Mouse (Mus musculus): ENCODE results near the gene Tubg1.
"Not testable (repeated sequence)": the region's sequence is repeated elsewhere in the genome, so short reads cannot be mapped to it uniquely, and the experiment has no call there.

The Tubg1 gene

DNA sequence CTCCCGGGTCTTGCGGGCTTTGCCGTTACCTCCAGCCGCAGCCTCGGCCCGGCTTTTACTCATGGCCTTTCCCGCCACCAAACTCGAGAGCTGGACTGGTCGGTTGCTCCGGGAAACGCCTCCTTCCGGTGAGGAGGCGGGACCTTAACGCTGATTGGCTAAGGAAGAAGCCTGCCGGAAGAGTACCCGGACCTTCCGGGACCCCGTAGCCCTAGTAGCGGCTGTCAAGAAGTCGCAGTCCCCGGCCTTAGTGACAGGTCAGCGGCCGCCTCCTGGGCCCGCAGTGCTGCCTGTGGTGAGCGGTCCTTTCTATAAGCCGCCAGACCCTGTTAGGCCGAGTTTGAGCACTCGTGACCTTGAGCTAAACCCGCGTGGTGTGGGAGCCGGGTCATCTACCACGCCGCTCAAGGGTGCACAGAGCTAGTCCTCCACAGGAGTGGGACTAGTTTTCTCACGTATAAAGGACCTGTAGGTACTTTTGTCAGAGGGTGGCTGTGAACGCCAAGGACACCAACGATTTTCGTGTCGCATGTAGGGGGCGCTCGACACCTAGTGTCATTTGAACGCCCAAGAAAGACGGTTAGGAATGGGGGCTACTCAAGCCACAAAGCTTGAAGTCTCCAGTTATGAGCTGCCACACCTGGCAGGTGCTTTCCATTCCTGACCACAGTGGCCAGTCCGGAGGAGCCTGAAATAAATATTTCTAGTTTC is 24.3 kb upstream of the Tubg1 start, which contains the start of gene Psmc3ip:
TSS of gene Psmc3ip (minus strand) at position 123 of the 711 bp plus-strand sequence.
- peak; percentile 97 for ATAC-seq (ENCODE audit: insufficient number of reproducible peaks, low FRiP score, low TSS enrichment)

GRCm38 (mm10) chr11:101098231-101098630 is 21.5 kb upstream of the Tubg1 start:
- ATAC-seq (ENCODE audit: insufficient number of reproducible peaks, low FRiP score, low TSS enrichment): no peak

GRCm38 (mm10) chr11:101103011-101103410 is 16.7 kb upstream of the Tubg1 start:
- no peak for ATAC-seq (ENCODE audit: insufficient number of reproducible peaks, low FRiP score, low TSS enrichment)

DNA sequence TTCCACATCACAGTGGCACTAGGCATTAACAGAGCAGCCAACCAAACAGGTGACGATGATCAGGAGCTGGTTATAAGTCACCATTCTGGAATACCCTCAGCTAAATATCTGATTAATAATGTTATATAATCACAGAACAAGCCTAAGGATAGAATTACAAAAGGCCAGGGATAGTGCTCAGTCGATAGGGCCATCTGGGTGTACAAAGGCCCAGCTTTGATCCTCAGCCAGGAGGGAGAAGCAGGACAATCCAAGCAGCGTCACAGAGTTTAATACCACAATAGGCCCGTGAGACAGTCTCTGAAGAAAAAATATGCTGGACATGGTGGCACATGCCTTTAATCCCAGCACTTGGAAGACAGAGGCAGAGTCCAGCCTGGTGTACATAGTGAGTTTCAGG is 10.4 kb upstream of the Tubg1 start:
- ATAC-seq (ENCODE audit: insufficient number of reproducible peaks, low FRiP score, low TSS enrichment): no peak

DNA sequence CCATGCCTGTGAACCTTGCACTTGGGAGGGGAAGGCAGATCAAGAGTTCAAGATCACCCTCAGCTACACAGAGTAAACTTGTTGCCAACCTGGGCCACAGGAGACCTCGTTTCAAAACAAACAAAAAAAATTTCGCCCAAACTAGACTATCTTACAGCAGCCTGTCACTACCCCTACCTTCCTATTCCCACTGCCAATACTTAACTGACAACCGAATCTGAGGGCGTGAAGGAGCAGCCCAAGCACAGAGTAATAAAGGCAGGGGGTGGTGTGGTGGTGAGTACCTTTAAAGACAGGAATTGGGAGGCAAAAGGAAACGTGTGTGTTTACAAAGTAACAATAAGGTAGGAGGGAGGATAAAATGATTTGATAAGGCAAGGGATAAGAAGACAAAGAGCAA is 9.0 kb upstream of the Tubg1 start:
- ATAC-seq (ENCODE audit: insufficient number of reproducible peaks, low FRiP score, low TSS enrichment): no peak

- no peak for ATAC-seq (ENCODE audit: insufficient number of reproducible peaks, low FRiP score, low TSS enrichment)
Measured at GRCm38 (mm10) chr11:101111178-101111577, 8.6 kb upstream of the Tubg1 start.

DNA sequence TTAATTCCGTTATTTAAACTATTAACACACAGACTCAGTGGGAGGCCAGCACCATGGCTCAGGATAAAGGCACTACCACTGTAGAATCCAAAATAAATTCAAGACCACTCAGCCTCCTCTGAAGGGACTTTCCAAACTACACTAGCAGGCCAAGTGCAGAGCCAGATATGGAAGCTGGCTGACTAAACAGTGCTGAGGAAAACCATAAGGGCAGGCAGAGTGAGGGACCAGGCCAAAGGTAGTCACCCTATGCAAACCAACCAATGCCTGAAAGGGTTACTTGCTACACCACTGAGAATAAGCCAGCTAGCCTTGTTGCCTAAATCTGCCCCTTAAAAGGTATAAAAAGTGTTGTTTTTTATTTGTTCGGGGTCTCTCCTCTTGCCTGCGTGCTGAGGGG is 7.6 kb upstream of the Tubg1 start:
- ATAC-seq (ENCODE audit: insufficient number of reproducible peaks, low FRiP score, low TSS enrichment): no peak

- ATAC-seq (ENCODE audit: insufficient number of reproducible peaks, low FRiP score, low TSS enrichment): no peak
Measured at GRCm38 (mm10) chr11:101115564-101115963, 4.2 kb upstream of the Tubg1 start.

GRCm38 (mm10) chr11:101118105-101118504 is 1.6 kb upstream of the Tubg1 start:
- ATAC-seq (ENCODE audit: insufficient number of reproducible peaks, low FRiP score, low TSS enrichment): no peak

- peak; percentile 55; the same call in 1 of the 2 replicates for ATAC-seq (ENCODE audit: insufficient number of reproducible peaks, low FRiP score, low TSS enrichment)
Measured at GRCm38 (mm10) chr11:101119131-101119760, 492 bp upstream of the Tubg1 start.

GRCm38 (mm10) chr11:101120545-101121188 is 929 bp downstream of the Tubg1 start:
- no peak for ATAC-seq (ENCODE audit: insufficient number of reproducible peaks, low FRiP score, low TSS enrichment)

DNA sequence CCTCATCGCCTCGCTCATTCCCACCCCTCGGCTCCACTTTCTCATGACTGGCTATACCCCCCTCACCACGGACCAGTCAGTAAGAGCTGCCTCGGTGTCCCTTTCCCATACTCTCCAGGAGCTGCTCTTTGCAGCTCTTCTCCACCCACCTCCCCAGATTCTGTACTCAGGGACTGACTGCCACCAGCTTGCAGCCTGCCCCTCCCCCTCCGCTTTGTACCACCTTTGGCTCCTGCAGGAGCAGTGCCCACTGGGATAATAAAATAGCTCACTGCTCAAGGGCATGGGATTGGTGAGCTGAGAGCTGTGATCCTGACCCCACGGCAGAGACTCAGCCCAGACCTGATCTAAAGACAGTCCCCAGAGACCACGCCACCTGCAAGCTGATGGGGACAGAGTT is 4.8 kb downstream of the Tubg1 start:
- not testable (repeated sequence) for ATAC-seq (ENCODE audit: insufficient number of reproducible peaks, low FRiP score, low TSS enrichment)

DNA sequence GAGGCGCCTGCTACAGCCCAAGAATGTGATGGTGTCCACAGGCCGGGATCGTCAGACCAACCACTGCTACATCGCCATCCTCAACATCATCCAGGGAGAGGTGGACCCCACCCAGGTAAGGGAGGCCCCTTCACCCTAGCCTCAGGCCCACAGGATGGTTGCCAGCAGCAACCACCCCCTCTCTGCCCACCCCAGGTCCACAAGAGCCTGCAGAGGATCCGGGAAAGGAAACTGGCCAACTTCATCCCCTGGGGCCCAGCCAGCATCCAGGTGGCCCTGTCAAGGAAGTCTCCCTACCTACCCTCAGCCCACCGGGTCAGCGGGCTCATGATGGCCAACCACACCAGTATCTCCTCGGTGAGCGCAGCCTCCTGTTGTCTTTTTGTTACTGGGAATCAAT is 5.3 kb downstream of the Tubg1 start:
- ATAC-seq (ENCODE audit: insufficient number of reproducible peaks, low FRiP score, low TSS enrichment): not testable (repeated sequence)

GRCm38 (mm10) chr11:101127075-101127474 is 7.3 kb downstream of the Tubg1 start:
- no peak for ATAC-seq (ENCODE audit: insufficient number of reproducible peaks, low FRiP score, low TSS enrichment)

GRCm38 (mm10) chr11:101128996-101129577 is 9.3 kb downstream of the Tubg1 start:
- ATAC-seq (ENCODE audit: insufficient number of reproducible peaks, low FRiP score, low TSS enrichment): peak; percentile 85; the same call in 1 of the 2 replicates

DNA sequence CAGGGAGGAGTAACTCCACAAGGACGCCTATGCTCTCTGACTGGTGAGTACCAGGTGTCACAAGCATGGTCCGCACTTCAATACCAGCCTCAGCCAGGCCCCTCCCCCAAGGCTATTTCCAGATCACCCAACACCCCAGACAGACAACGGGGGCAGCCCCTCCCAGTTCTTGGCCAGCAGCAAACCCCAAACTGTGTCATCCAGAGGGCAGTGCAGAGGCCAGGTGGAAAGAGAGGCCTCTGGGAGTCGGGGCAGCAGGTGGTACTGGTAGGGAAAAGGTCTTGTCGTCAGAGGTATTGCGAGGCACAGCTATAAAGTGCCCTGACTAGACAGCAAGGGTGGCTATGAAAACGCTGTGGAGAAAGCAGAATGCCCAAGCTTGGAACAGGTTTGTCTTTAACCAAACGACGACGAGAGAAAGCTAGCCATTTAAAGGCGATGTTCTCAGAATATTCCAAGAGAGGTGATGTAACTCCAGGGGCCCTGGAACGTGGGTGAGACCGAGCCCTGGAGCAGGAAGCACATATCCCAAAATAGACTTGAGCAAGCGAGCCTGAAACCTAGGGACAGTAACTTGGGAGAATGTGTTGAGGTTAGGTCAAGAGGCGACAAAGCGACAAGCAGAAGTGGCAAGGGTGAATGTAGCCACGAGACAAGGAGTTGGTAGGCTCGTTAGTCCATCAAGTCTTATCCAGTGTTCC is 10.5 kb downstream of the Tubg1 start:
- ATAC-seq (ENCODE audit: insufficient number of reproducible peaks, low FRiP score, low TSS enrichment): no peak

DNA sequence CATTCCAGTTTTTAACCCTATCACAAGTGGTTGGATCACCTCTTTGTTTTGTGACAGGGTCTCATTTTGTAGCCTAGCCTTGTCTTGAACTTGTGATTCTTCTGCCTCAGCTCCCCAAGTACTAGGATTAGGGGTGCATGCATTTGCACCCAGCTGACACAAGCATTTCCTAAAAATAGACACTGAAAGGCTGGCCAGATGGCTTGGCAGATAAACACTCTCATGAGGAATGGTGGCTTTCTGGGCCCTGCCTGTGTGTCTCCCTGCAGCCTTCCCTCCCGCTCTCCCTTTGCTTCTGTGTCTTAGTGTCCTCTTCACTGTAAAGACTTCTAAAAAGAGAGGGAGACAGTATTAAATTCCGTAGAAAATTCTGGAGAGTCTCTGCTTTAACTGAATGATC is 11.4 kb downstream of the Tubg1 start:
- ATAC-seq (ENCODE audit: insufficient number of reproducible peaks, low FRiP score, low TSS enrichment): no peak

DNA sequence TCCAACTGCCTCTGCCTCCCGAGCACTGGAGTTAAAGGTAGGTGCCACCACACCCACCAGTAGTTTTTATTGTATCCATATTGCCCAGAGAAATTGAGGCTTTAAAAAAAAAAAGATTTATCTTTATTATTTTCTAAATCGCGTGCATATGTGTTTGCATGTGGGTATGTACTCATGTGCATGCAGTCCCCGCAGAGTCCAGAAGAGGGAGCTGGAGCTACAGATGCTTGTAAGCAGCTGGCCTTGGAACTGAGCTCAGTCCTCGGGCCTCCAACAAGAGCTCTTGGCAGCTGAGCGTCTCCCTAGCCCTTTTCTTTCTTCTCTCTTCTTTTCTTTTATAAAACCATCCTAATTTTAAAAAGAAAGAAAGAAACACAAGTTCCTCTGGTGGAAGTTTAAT is 12.0 kb downstream of the Tubg1 start:
- no peak for ATAC-seq (ENCODE audit: insufficient number of reproducible peaks, low FRiP score, low TSS enrichment)

DNA sequence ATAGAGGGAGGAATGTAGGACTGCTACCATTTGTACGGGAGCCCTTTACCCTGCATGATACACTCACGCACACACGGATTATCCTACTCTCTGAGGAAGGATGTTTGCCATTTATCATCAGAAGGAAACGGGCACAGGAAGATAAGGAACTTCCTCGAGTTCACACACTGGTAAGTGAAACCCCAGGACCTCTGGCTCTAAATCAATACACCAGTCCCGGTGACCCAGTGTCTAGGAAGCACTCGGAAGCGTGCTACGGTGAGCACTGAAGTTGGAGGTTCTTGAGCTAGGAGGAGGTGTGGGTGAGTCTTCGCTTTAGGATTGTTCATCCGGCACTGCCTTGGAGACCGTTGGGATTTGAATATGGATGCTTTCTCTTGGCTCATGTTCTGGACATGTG is 13.3 kb downstream of the Tubg1 start:
- no peak for ATAC-seq (ENCODE audit: insufficient number of reproducible peaks, low FRiP score, low TSS enrichment)

GRCm38 (mm10) chr11:101134217-101134865 is 14.6 kb downstream of the Tubg1 start:
- ATAC-seq (ENCODE audit: insufficient number of reproducible peaks, low FRiP score, low TSS enrichment): no peak
